Mouse (Mus musculus) yolk sac, embryonic 10.5 days (tissue): ENCODE data around the gene Rhbdd3.
"Not testable (repeated sequence)": the region's sequence is repeated elsewhere in the genome, so short reads cannot be mapped to it uniquely, and the experiment has no call there.

Source experiments
- DNase-seq: peaks from one replicate; pipeline ENCODE4 v3.0.0-alpha.2; 2017; ENCODE audit warnings: low spot score

Rhbdd3 gene

GRCm38 (mm10) chr11:5065056-5065821, 33.5 kb upstream of the Rhbdd3 start, which contains the start of gene Gas2l1:
Gene Gas2l1, minus strand, starts transcription at chr11:5065327.
- peak; percentile 92 for DNase-seq

GRCm38 (mm10) chr11:5067063-5067462, 31.7 kb upstream of the Rhbdd3 start:
- DNase-seq: no peak

- no peak for DNase-seq
Observed at GRCm38 (mm10) chr11:5068126-5068971, 30.4 kb upstream of the Rhbdd3 start.

GRCm38 (mm10) chr11:5074882-5075281, 23.8 kb upstream of the Rhbdd3 start:
- no peak for DNase-seq

- DNase-seq: no peak
Observed at GRCm38 (mm10) chr11:5075760-5076159, 23.0 kb upstream of the Rhbdd3 start.

GRCm38 (mm10) chr11:5076843-5077242, 21.9 kb upstream of the Rhbdd3 start:
- DNase-seq: not testable (repeated sequence)

- DNase-seq: no peak
Observed at GRCm38 (mm10) chr11:5089147-5089546, 9.6 kb upstream of the Rhbdd3 start.

- DNase-seq: no peak
Observed at GRCm38 (mm10) chr11:5091706-5092105, 7.0 kb upstream of the Rhbdd3 start.

GRCm38 (mm10) chr11:5095877-5096276, 2.8 kb upstream of the Rhbdd3 start:
- DNase-seq: no peak

GRCm38 (mm10) chr11:5096480-5097020, 2.2 kb upstream of the Rhbdd3 start:
- DNase-seq: no peak

- DNase-seq: peak; percentile 40
Observed at GRCm38 (mm10) chr11:5098035-5098735, 541 bp upstream of the Rhbdd3 start.

- DNase-seq: peak; percentile 90
Observed at GRCm38 (mm10) chr11:5099576-5100183, 954 bp downstream of the Rhbdd3 start.

GRCm38 (mm10) chr11:5100283-5100682, 1.6 kb downstream of the Rhbdd3 start:
- no peak for DNase-seq

- DNase-seq: no peak
Observed at GRCm38 (mm10) chr11:5100801-5101200, 2.1 kb downstream of the Rhbdd3 start.

- DNase-seq: no peak
Observed at GRCm38 (mm10) chr11:5101641-5102040, 2.9 kb downstream of the Rhbdd3 start.

- DNase-seq: no peak
Observed at GRCm38 (mm10) chr11:5102384-5102783, 3.7 kb downstream of the Rhbdd3 start.

GRCm38 (mm10) chr11:5103986-5104509, 5.3 kb downstream of the Rhbdd3 start:
- no peak for DNase-seq

- no peak for DNase-seq
Observed at GRCm38 (mm10) chr11:5109441-5109840, 10.7 kb downstream of the Rhbdd3 start.

GRCm38 (mm10) chr11:5113645-5114044, 14.9 kb downstream of the Rhbdd3 start:
- DNase-seq: no peak

- peak; percentile 77 for DNase-seq
Observed at GRCm38 (mm10) chr11:5114931-5115581, 16.3 kb downstream of the Rhbdd3 start.

- DNase-seq: no peak
Observed at GRCm38 (mm10) chr11:5125713-5126112, 27.0 kb downstream of the Rhbdd3 start.
